Mouse (Mus musculus): ENCODE data around the gene Tmem97. TPM values are rescaled to one million over a fixed set of nuclear protein-coding genes. Genes with fewer than 3 reads are reported as not detected.
"Not testable (repeated sequence)": the region's sequence is repeated elsewhere in the genome, so short reads cannot be mapped to it uniquely, and the experiment has no call there.

Tmem97 gene
- polyA plus RNA-seq (2012; rRNA removed) = 8.7 and 10.7 TPM in 2 replicates

DNA sequence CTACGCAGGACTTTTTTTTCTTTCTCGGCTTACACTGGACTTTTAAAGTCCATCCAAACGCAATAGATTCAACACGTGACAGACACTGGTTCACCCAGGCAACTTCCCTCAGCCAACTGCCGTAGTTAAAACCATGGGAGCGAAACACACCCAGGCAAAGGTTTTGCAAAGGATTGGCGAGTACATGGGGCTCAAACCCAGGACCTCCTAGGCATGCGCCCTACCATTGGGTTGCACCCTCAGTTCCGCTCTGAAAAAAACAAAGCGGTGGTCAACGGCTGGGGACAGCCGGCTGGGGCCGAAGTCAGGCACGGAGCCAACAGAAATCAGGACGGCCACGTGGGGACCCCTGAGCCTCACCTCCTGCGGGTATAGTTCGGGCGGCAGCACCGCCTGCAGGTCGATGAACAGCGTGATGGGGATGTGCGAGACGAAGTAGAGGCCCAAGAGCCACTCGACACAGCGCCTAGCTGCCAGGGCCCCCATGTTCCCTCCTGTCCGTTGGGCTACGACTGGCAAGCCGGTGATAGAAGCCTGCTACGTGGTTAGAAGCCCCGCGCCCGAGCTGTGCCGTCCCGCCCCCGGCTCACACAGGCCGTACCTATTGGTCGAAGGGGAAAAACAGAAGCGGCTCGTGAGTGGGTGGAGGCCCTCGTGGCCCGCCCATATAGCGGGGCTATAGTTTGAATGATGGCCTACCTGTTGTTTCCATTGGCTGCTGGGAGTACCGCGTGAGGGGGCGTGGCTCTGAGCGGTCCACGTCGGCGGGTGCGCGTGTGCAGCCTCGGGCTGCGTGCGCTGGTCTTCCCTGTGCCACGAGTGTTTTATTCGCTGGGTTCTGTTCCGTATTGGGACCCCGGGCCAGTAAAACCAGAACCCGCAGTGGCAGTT, at the start of gene Tmem97:
Gene Tmem97 (minus strand): TSS at position 610 of the 891 bp plus-strand sequence.
- peak; percentile 76 for DNase-seq (ENCODE audit: low spot score)

DNA sequence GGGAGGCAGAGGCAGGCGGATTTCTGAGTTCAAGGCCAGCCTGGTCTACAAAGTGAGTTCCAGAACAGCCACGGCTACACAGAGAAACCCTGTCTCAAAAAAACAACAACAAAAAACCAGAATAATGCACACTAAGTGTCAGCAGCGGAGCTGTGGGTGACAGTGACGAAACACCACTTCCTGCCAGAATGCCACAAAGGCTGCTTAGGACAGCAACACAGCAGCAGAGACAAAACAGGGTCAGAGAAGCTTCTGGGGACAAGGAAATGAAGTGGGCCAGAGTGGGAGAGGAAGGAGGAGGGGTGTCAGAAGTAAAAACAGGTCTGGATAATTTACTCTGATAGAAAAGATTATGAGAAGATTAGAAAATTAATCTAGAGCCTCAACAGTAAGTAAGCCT, 49.5 kb upstream of the Tmem97 start:
- no peak for DNase-seq (ENCODE audit: low spot score)

DNA sequence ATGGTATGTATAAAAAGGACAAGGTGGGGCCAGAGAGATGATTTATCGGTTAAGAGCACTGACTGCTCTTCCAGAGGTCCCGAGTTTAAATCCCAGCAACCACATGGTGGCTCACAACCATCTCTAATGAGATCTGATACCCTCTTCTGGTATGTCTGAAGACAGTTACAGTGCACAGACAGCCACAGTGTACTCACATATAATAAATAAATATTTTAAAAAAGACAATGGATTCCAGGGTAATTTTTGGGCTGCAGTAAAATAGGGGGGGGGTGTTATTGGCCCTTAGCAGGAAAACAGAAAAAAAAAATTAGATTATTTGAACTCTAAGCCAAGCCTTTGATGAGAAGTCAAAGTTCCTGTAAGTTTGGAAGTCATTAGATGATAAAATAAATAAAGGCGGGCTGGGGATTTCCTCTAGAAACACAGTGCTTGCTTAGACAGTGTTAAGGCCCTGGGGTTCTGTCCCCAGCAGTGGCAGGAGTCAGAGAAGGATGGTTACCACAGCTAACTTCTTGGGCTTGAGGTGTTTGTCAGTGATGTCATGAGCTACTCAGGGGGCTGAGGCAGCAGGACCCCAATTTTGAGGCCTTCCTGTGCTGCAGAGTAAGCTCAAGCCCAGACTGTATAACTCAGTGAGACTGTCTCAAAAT, 48.3 kb upstream of the Tmem97 start:
- no peak for DNase-seq (ENCODE audit: low spot score)

DNA sequence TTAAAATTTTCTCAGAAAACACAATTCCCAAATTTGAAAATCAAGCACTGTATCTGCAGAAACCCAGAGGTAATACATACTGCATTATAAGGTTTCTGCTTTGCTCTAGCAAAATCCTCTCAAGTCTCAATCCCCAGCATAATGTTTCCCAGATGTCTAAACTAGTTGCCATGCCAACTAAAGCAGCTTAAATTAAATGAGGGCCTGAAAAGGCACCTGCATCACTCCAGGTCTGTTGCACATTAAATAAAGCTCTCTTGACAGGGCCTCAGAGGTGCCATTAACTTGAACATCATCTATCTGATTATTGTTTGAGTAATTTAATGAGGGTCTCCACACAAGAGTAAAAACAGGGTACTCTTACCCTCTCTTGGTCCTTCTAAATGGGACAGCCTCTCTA, 46.2 kb upstream of the Tmem97 start:
- DNase-seq (ENCODE audit: low spot score) = no peak

DNA sequence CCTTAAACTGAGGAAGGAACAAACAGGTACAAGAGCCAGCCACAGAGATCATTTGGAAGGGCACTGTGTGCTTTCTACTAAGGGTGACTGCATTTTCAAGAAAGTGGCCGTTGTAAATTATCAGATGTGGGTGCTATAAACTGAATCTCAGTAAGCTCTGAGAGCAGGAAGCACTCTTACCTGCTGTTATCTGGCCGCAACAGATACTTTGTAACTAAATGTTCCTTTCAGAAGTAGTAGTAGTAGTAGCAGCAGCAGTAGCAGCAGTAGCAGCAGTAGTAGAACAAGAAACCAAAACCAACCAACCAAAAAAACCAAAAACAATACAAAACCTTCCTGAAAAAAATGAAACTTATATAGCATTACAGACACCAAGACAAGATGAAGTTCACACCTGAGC, 45.2 kb upstream of the Tmem97 start:
- DNase-seq (ENCODE audit: low spot score) = no peak

DNA sequence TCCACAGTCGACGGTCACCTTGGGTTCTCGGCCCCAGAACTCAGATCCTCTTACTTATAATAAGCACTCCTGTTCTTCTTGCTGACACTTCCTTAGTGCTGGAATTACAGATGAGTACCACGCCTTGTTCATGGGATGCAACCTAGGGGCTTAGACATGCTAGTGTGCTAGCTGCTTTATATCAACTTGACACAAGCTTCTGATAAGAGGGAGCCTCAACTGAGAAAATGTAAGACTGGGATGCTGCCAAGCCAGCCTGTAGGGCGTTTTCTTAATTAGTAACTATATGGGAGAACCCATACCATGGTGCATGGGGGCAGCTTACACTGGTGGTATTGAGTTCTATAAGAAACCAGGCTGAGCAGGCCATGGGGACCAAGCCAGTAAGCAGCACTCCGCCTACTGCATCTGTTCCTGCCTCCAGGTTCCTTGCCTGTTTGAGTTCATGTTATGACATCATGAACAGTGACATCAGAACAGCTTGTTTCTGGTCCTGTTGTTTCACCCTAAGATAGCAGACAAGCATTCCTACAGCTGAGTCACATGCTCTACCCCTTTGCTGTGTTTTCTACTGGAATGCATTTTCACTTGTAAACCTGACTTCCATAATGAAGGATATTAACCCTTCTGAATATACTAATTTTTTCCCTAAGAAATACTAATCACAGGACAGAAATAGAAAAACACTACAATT, 43.8 kb upstream of the Tmem97 start:
- DNase-seq (ENCODE audit: low spot score) = no peak

DNA sequence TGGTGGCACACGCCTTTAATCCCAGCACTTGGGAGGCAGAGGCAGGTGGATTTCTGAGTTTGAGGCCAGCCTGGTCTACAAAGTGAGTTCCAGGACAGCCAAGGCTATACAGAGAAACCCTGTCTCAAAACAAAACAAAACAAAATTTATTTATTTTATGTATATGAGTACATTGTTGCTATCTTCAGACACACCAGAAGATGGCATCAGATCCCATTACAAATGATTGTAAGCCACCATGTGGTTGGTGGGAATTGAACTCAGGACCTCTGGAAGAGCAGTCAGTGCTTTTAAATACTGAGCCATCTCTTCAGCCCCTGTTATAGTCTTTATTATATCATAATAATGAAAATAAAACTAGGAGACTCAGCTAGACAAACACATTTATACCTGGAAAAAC, 37.1 kb upstream of the Tmem97 start:
- not testable (repeated sequence) for DNase-seq (ENCODE audit: low spot score)

DNA sequence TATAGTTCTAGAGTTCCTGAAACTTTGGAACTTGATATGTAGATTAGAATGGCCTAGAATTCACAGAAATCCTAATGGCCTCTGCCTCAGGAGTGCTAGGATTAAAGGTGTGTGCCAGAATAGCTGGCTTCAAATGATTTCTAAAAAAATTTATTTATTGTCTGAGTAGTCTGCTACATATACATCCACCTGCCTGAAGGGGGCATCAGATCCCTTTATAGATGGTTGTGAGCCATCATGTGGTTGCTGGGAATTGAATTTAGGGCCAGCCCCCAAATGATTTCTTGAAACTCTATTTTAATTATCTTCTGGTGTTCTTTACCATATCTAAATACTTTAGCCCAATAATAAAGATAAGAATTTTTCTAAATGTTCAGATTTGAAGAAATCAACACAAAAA, 35.5 kb upstream of the Tmem97 start:
- no peak for DNase-seq (ENCODE audit: low spot score)

DNA sequence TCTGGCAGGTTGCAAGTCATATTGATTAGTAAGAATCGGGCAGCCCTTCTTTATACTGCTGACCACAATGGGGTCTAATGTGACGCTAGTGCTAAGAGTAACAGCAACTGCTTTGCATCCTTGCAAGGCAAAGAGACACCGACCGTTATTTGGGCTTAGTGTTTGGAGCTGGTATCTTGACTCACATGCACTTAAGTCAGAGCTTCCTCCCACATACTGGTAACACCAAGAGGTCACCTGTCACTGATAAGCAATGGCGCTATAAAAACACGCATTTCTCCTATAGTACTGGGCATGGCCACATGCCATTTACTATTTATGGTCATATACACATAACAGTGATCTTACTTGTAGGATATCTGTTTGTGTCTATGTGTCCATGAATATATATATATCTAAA, 32.3 kb upstream of the Tmem97 start:
- no peak for DNase-seq (ENCODE audit: low spot score)

DNA sequence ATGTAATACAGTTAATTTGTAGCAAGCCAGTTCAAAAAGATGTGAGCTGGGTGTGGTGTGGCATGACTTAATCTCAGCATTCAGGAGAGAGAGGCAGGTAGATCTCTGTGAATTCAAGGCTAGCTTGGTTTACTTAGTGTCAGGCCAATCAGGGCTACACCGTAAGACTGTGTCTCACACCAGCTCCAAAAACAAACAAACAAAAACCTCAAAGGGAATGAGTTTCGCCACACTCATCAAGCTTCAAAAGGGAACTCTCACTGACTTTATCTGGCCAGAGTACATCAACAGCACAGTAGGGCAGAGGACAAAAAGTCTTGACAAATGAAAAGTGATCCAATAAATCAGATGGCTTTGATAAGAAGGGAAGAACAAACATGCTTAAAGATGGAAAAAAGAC, 24.4 kb upstream of the Tmem97 start:
- no peak for DNase-seq (ENCODE audit: low spot score)

DNA sequence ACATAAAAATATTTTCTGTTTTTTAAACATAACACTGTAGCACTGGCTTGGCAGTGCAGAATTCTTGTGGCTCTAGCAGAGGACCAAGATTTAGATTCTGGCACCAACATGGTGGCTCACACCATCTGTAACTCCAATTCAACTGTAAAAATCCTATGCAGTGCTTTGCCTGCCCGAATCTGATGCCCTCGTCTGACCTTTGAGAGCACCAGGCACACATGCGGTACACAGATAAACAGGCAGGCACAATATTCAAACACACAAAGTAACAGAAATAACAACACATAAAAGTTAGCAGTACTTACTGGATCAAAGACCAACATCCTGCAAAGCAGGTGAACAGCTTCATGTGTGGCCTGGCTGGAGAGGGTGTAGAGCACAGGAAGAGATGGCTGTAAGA, 24.0 kb upstream of the Tmem97 start:
- DNase-seq (ENCODE audit: low spot score) = no peak

DNA sequence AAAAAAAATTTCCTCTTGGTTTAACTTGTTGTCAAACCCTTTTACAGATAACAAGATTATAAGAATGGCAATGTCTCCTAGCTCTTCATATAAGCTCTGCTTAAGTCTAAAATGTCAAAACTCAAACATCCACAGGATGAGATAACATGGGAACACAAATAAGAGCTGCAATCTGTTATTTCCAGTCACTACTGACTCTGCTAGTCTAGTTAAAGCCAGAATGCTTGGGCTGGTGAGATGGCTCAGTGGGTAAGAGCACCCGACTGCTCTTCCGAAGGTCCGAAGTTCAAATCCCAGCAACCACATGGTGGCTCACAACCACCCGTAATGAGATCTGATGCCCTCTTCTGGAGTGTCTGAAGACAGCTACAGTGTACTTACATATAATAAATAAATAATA, 23.5 kb upstream of the Tmem97 start:
- DNase-seq (ENCODE audit: low spot score) = not testable (repeated sequence)

DNA sequence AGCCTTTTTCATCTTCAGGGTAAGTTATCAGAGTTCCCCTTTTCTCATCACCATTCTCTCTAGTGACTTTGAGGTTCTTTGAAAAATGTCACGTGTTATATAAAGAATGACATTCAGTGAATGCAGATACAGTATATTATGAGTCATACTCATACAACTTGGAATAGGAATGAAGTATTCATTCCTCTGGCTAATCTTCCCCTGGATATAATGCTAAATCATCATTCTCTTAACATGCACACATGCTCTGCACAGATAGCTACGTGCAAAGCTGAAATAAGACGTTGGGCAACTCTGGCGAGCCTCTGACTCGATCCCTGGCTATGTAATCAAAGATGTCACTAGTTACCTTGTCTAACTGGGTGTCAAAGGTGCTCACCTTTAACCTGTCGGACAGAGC, 21.3 kb upstream of the Tmem97 start:
- no peak for DNase-seq (ENCODE audit: low spot score)

DNA sequence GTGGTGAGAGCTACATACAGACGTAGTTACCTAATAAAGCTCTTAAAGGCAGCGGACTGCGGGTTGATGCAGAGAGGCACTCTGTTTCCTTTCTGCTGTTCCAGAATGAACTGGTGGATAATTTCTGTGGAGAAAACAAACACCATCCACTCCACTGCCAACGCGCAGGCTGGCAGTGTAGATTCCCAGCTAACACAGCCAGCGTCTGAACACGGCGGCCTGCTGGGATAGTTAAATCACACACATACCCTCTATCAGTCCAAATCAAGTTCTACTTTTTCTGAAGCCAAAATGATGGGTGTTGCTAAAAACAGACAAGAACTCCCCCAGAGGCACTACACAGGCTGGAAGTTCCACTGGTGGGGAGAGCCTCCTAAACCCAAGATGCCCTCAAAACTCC, 20.9 kb upstream of the Tmem97 start:
- DNase-seq (ENCODE audit: low spot score) = no peak

DNA sequence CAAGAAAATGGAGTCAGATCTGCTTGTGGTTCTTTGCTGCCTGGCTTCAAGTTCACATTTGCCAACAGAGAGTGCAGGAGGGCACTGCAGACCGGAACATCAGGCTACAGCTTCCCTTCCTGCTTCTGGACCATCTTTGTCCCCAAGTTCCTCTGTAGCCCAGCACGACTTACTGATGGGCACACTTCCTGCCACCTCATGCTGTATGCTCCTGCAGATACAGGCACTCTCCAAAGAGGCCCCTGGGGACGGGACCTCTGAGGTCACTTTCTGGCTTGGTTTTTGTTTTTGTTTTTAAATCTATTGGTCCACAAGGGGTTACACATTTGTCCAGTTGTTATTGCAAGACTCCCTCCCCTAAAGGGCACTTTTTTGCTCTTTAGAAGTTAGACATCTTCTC, 19.2 kb upstream of the Tmem97 start:
- no peak for DNase-seq (ENCODE audit: low spot score)

DNA sequence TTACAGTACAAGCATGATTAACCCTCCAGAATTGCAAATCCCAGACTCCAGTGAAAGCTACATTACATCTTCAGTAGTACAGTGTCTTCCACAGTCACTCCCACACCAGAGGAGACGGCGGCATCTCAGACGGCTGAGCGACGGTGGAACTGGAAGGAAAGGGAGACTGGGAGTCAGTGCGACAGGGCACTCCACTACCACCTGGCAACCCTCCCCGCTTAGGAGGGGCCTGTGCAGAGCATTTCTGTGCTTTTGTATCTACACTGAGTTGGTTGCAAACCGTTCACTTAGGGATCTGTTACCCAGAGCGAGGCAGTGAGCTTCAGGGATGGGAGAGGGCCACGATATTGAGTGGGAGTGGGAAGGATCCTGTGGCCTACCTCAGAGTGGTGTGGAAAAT, 18.2 kb upstream of the Tmem97 start:
- no peak for DNase-seq (ENCODE audit: low spot score)

DNA sequence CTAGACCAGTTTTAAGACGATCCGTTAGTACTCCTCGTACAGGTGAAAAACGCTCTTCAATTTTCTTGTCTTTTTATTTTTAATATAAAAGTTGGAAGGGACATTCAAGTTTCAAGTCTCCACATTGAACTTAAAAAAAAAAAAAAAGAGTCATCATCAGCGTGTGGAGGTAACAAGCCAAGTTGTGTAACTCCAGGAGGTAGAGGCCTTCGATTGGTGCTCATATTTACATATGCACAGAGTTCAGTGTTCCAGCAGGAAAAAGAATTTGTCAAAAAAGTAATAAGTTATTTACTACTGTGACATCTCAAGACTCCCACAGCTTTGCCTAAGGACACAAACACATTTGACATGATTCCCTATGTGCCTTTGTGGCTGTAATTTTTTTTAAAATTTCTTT, 17.0 kb upstream of the Tmem97 start:
- DNase-seq (ENCODE audit: low spot score) = no peak

DNA sequence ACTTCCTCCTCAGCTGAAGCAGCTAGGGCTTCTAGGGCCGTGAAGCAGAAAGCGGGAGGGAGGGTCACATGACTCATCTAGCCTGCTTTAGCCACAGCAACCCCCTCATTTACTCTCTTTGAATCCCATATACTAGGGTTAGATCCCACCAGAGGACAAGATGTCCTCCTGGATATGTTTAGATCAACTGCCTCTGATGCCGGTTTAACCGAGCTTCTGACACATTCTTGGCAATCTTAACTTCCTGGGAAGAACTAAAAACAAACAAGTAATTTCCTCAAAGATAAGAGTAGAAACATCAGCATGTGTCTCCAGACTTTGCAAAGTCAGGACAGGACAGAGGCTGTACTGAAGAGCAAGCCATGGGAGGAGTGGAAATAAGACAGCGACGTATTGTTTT, 16.2 kb upstream of the Tmem97 start:
- DNase-seq (ENCODE audit: low spot score) = no peak

DNA sequence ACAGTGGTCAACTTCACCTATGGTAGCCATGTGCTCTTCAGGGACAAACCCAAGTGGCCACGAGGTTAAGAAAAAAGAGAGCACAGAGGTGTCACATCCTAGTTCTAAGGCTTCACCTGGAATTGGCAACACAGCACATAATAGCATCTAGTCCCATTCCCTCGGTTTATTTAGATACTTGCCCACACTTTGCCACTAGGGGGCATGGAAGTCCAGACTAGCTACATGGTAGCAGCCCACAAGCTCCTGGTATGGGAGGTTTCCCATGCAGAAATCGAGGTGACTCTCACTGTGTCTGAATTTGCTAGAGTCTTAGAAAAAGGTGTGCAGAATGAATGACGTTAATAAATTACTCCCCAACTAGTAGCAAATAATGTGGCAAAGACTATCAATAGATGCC, 9.9 kb upstream of the Tmem97 start:
- DNase-seq (ENCODE audit: low spot score) = no peak

DNA sequence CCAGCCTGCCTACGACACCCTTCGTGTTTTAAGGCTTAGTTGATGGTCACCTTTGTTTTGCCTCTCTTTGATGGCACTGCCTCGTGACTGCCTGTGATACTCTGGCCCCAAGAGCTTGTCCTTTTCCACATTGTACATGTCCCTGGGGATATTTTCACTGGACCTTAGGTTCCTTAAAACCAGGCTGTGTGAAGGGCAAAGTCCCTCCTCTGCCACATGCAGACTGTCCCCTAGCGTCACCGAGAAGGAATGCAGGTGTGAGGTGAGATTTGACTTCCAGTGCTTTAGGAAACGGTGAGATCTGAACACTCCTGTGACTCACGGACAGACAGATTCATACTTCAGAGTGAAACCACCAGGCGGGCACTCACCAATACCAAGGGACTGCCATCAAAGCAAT, 6.7 kb upstream of the Tmem97 start:
- no peak for DNase-seq (ENCODE audit: low spot score)

DNA sequence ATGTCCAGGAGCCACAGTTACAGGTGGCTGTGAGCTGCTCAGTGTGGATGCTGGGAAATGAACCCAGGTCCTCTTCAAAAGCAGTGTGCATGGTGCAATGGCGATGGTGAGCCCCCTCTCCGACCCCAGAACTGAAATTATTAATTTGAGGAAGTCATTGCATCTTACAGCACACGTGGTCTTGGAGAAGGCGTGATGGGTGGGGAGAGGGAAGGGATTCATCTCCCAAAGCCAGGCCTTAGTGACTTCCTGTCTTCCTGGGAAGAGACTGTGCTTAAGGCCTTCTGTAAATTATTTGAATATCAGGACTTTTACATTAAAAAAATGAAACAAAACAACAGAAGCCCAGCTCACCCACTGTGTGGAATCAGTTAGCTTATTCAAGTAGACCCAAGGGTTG, 5.5 kb upstream of the Tmem97 start:
- no peak for DNase-seq (ENCODE audit: low spot score)

DNA sequence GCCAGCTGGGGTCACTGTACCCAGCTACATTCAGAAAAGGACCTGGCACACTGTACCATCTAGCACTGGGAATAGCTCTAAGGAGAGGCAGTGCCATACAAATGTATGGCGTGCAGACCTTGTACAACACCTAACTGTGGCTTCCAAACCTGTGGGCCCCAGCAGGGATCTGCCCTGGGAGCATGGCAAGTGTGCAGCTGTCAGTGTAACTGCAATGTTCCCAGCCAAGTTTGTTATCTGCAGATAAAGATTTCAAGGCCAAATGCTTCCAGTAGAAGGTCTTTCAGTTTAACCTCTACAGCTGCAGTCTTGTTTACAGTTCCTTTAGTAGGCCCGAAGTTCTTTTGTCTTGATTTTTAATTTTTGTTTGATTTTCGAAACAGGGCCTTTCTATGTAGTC, 5.0 kb upstream of the Tmem97 start:
- DNase-seq (ENCODE audit: low spot score) = no peak

DNA sequence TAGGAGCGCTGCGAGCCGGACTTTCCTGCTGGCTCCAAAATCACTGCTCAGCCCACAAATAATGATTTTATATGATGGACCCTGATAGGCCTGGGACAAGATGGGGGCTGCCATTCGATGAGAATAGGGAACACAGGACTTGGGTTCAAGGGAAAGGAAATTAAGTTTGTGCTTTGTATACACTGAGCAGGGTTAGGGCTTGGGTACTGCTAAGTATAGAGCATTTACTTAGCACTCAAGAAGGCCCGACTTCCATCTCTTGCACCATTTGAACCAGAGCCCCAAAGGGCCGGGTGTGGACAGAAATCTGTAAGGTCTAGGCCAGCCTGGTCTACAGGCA, 452 bp upstream of the Tmem97 start:
- no peak for DNase-seq (ENCODE audit: low spot score)
